Mouse (Mus musculus): ENCODE data around the gene Tppp3. TPM values are rescaled to one million over a fixed set of nuclear protein-coding genes. Genes with fewer than 3 reads are reported as not detected.

Tppp3 gene
- total RNA-seq (2021) = 100 to 1,000 TPM; 260 to 285 TPM
- long read RNA-seq, experiment 1, transcript Tppp3-201 (4 exons, 1,127 nt) = major isoform, 104 of 111 reads
- long read RNA-seq, experiment 1, partial matches to known transcripts = 0 of 111 reads
- long read RNA-seq, experiment 1, other reads (novel, unspliced or antisense) = 5 of 111 reads
- long read RNA-seq, experiment 2, transcript Tppp3-201 (4 exons, 1,127 nt) = major isoform, 127 of 133 reads
- long read RNA-seq, experiment 2, partial matches to known transcripts = 1 of 133 reads
- long read RNA-seq, experiment 2, other reads (novel, unspliced or antisense) = 4 of 133 reads

DNA sequence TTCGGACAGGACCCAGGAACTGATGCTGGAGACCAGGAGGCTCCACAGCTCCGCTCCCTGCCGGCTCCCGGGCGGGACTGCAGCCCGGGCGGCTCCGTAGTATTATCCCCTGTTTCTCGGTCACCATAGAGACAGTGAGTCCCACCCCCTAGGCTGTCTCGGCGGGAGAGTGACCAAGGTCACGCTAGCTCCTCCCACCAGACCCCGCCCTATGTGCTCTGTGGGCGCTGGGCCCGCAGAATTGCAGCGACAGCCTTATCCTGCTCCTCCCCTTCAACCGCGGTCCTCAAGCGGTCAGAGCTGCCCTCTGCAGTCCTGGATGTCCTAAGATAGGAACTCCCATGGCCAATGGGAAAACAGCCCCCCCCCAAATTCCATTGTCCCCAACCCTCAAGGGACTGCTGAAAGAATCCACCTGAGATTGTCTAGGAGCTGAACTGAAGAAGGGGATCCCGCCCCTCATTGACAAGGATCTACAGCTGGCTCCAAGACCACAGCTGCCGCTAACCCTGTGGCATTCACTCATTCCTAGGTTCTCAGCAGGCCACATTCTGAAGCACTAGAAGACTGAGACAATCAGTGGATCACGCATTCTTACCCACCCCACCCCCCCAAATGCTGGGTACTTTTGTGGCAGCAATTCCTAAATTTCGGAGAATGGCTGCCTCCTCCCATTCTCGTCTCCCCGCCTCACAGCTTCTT lies at the start of gene Tppp3:
Tppp3 (minus strand) TSS at position 213 of the 702 bp plus-strand sequence.
- DNase-seq = peak; percentile 94

DNA sequence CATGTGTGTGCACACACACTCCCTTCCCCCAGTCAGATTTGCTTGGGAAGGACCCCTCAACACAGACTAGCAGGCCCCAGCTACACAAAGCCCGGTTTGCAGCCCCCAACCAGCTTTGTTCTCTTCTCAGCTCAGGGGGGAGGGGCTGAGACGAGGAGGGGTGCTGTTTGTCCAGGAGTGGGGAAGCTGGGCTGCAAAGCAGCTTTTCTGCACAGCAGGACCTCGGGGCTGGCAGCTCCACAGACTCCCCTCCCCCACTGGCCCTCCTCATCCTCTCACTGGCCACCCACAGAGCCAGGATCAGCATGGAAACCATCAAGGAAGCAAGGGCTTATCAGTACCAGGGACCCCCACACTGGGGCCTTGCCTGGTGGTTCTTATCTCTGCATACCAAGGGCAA lies 49.7 kb upstream of the Tppp3 start:
- DNase-seq = no peak

GRCm38 (mm10) chr8:105520521-105520920 lies 49.2 kb upstream of the Tppp3 start:
- DNase-seq = no peak

DNA sequence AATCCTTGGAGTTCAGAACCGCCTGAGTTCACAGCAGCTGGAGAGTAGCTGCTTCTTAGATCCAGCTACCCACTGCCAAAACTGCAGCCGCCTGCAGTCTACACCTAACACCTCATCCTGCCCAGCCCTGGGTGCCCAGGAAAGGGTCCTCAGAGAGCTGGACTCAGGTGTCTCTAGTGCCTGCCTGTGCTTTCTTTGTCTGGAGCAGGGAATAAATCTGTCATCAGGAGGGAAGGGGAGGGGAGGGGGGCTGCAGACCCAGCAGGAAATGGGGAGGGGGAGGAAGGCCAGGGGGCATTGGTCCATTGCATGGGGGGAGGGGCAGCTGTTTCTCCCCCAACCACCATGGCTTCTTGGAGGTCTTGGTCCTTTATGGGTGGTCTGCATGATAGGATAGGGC lies 48.3 kb upstream of the Tppp3 start:
- DNase-seq = no peak

DNA sequence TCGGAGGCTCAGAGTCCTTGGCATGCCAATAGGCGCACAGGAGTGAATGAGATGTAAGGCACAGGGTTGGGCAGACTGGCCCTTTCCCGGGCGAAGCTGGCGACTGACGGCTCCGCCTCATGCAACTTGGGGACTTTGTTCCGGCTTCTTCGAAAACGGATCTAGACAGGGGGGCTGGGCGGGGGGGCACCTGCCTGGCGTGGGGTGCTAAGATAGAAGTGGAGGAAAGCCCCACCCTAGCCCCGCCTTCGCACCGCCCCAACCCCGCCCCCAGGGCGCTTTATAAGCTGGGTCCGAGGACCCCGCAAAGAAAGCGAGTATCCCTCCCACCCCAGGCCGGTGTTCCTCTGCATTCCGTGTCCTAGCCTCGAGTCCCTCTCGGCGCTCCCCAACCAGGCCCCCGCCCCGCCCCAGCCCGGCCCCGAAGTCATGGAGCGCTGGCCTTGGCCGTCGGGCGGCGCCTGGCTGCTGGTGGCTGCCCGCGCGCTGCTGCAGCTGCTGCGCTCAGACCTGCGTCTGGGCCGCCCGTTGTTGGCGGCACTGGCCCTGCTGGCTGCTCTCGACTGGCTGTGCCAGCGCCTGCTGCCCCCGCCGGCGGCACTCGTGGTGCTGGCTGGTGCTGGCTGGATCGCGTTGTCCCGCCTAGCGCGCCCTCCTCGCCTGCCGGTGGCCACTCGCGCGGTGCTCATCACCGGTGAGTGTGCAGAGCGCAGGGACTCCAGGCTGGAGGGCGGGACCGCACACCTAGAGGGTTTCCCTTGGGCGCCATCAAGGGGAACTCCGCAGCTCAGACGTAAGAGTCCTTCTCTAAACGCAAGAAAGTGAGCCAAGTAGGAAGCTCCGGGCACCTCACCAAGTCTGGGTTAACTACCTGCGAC lies 47.3 kb upstream of the Tppp3 start, which contains the start of gene Hsd11b2:
Hsd11b2 (plus strand) TSS at position 320 of the 878 bp plus-strand sequence.
- peak; percentile 67 for DNase-seq

DNA sequence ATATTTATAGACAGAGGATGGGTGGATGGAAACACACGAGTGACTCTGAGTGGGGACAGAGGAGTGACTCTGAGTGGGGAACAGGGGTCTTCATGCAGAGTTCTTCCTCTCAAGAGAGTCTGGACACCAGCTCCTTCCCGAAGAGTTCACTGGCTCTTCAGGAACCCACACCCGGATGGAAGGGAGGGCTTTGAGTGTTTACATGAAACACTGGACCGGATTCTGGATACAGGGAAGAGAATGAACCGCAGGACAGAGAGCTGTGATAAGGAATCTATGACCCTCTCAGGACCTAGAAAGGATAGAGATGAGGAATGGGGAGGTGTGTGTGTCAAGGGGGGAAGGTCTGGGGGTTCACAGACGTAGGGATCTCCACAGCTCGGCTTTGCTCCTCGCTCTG lies 46.0 kb upstream of the Tppp3 start:
- no peak for DNase-seq

DNA sequence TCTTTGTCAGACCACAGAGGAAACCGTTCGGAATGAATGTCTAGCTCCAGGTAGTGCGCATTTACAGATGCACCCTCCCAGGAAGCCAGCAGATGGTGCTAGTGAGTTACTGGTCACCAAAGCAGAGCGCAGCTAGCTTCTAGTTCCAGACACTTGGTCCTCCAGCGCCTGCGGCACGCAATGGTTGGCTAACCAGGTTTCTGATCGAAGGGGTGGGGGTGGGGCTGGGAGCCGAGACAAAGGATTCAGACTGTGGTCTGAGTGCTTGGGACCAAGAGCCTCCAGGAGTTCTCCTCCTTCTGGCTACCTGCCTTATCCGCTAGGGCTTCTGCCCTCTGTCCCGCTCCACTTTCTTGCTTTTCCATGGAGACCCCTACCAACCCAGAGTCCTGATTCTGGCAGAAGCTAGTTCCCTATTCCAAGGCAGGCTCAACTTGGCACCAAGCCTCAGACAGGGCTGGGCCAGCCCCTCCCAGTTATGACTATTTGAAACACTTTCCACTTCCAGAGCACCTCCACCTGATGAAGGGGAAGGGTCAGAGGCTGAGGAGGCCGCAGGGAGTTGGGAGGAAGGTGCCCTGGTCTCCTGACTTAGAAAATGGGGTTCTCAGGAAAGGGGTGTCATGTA lies 44.8 kb upstream of the Tppp3 start:
- peak; percentile 76 for DNase-seq

DNA sequence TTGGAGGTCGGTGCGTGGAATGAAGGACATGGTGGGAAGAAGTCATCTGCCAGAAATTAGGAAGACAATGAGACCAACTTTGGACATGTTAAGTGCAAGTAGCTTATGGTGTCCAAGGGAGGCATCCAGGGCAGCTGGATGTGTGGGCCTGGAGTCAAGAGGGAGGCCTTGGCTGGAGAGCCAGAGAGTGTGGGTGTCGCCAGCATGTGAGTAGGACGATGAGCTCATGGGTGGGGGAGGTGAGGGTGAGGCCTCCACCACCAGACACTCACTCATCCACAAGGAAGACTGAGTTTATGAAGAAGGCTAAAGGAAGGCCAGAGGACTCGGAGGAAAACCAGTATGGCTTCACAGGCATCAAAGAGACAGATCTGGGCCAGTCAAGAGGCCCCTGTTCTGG lies 43.3 kb upstream of the Tppp3 start:
- peak; percentile 52 for DNase-seq

GRCm38 (mm10) chr8:105514194-105514593 lies 42.9 kb upstream of the Tppp3 start:
- DNase-seq = no peak

DNA sequence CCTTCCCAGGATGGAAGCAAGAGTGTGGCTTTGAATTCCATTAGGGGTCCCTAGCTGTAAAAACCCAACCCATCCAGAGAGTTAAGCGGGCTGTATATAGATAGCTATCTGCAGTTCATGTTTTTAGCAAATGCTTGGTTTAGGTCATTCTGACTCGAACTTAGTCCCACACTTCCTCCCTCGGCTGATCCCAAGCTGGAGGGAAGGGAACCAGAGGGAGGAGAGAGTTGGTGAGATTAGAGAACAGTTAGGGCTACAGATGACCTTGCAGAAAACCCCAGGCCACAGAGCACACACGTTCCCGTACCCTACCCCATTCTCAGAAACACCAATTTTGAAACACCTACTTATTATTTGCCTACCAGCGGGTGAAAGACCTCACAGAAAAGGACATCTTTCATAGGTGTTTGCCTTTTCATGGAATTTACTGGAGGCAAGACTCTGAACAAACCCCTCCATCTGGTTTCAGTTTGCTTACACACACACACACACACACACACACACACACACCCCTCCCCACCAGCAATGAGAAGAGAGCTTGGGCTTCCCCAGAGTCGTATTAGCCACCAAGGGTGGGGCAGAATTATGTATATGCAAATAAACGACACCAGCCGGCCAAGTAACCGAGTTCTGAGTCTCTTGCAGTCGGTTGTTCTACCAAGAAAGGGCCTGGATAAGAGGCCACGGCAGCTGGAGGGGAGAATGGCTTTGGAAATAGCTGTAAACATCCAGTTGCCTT lies 38.8 kb upstream of the Tppp3 start:
- DNase-seq = no peak

- no peak for DNase-seq
Measured at GRCm38 (mm10) chr8:105508758-105509157, 37.4 kb upstream of the Tppp3 start.

DNA sequence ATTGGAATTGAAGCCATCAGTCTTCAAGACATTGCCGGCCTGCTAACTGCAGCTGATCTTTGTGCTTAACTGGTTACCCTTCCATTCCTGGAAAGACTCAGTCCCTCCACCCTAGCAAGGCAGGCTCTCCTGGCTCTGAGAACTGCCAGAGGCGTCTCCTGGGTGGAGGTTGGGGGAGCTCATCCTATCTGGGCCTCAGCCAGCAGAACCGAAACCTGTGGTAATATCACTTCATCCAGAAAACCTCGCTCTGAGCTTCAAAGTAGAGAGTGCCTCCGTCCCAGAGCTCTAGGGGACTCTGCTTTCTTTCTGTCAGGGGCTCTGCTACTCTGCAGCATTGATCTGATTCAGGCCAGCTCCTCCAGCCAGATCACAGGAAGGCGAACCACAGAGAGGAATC lies 35.7 kb upstream of the Tppp3 start:
- no peak for DNase-seq

GRCm38 (mm10) chr8:105504617-105505016 lies 33.3 kb upstream of the Tppp3 start:
- no peak for DNase-seq

- DNase-seq = no peak
Measured at GRCm38 (mm10) chr8:105499787-105500186, 28.5 kb upstream of the Tppp3 start.

DNA sequence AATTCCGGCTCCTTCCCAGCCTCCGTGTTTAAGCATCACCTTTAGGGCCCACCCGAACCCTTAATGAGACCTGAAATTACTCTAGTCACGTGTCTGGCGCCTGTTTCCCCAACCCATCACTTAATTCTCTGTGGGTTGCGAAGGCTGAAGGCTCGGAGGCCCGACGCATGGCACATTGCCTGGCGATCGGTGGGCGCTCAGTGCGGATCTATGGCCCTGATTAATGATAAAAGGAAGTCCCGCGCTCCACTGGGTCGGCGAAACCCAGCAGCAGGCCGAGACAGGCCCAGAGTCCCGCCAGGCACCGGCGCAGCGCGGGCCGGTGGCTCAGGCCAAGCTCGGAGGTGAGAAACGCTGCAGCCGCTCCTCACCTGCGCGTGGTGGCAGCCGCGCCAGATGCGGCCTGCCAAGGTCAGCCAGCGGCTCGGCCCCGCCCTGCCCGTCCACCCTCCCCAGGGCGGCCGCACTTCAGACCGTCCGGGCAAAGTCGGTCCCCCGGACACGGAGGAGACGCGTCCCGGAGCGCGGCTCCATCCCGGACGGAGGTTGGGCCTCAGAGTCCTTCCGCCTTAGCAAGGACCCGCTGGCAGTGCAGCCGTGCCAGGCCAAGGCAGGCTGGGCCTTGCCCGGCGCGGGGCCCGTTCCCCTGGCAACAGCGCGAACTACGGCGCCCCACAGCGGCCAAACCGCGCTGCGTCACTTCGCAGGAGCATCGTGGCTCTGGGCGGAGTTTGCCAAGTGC lies 25.3 kb upstream of the Tppp3 start, which contains the start of gene Zdhhc1:
Zdhhc1 (minus strand) TSS at position 464 of the 742 bp plus-strand sequence.
- peak; percentile 94 for DNase-seq

GRCm38 (mm10) chr8:105495350-105496302 lies 24.3 kb upstream of the Tppp3 start:
- no peak for DNase-seq

GRCm38 (mm10) chr8:105494566-105494965 lies 23.2 kb upstream of the Tppp3 start:
- no peak for DNase-seq

DNA sequence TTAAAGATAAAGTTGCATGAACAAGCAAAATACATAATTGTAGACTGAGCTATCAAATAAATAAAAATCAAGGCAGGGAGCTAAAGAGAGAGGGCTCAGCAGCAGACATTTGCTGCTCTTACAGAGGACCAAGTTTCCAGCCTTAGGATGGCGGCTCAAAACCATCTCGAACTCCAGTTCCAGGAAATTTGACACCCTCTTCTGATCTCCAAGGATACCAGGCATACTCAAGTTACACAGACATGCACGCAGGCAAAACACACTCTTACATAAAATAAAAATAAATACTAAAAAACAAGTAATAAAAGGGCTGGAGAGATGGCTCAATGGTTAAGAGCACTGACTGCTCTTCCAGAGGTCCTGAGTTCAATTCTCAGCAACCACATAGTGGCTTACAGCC lies 22.2 kb upstream of the Tppp3 start:
- no peak for DNase-seq

GRCm38 (mm10) chr8:105489281-105489680 lies 18.0 kb upstream of the Tppp3 start:
- no peak for DNase-seq

- DNase-seq = no peak
Measured at GRCm38 (mm10) chr8:105488082-105488481, 16.8 kb upstream of the Tppp3 start.
